23 mouse cellular contexts compared by ENCODE assay signal in the genomic region with DNA sequence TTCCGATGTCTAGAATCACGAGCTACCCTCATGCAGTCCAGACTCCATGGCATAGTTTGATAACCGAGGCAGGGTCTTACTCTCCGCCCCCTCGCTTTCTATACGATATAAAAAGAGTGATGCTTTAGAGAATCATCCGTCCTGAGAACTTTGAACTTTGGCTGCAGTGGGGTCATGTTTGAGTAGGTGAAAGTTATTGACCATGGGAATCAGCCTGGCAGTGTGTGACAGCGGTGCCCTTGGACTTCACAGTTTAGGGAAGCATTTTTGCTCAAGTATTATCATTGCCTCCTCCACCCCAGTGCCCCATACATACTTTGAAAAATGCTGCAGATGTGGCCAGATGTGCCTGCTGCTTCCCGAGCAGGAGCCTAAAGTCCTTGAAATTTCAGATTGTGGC.
"Had no signal": no experiment of that assay in that cellular context is flagged by ENCODE, and none has a peak within 500 bp of the region (broad histone marks: within the 10 kb centered on the region; RNA-seq: fewer than 3 reads in every experiment).

No protein-coding gene starts in this region.

- H3K27ac ChIP-seq: limb, embryonic 12.5 days; limb, embryonic 15.5 days; lung, embryonic 15.5 days; midbrain, embryonic 10.5 days; midbrain, embryonic 15.5 days; neural tube, embryonic 12.5 days; neural tube, embryonic 15.5 days; stomach, postnatal 0 days had no signal

- H3K9ac ChIP-seq: limb, embryonic 12.5 days; limb, embryonic 15.5 days; lung, embryonic 15.5 days; midbrain, embryonic 15.5 days; neural tube, embryonic 12.5 days; neural tube, embryonic 15.5 days had no signal

- DNase-seq: kidney, adult 18-20 months; kidney, adult 9 months; kidney, postnatal 14 days; kidney, postnatal 4 days; left cerebral cortex, postnatal 4 days; lung, adult 18-20 months; lung, postnatal 10 days; lung, postnatal 36 days; right cerebral cortex, adult 18-20 months; right cerebral cortex, postnatal 14 days; right cerebral cortex, postnatal 4 days; thymus, adult 2 months; thymus, postnatal 14 days; thymus, postnatal 4 days had no signal

- H3K4me1 ChIP-seq: limb, embryonic 12.5 days; limb, embryonic 15.5 days; lung, embryonic 15.5 days; midbrain, embryonic 10.5 days; midbrain, embryonic 15.5 days; neural tube, embryonic 12.5 days; neural tube, embryonic 15.5 days had no signal

- H3K9me3 ChIP-seq: limb, embryonic 12.5 days; limb, embryonic 15.5 days; lung, embryonic 15.5 days; midbrain, embryonic 10.5 days; midbrain, embryonic 15.5 days; neural tube, embryonic 12.5 days; neural tube, embryonic 15.5 days had no signal

- H3K4me3 ChIP-seq: limb, embryonic 12.5 days; limb, embryonic 15.5 days; lung, embryonic 15.5 days; megakaryocyte, embryonic 14.5 days; midbrain, embryonic 10.5 days; midbrain, embryonic 15.5 days; neural tube, embryonic 12.5 days; neural tube, embryonic 15.5 days had no signal

- H3K4me2 ChIP-seq: limb, embryonic 12.5 days; limb, embryonic 15.5 days; lung, embryonic 15.5 days; midbrain, embryonic 15.5 days; neural tube, embryonic 12.5 days; neural tube, embryonic 15.5 days had no signal

- ATAC-seq: midbrain, embryonic 15.5 days had no signal

- H3K36me3 ChIP-seq: limb, embryonic 12.5 days; limb, embryonic 15.5 days; lung, embryonic 15.5 days; midbrain, embryonic 10.5 days; midbrain, embryonic 15.5 days; neural tube, embryonic 12.5 days; neural tube, embryonic 15.5 days had no signal
